Mouse (Mus musculus) lung, adult 2 months (tissue): ENCODE data around the gene Syne3.

Experiments
- CTCF ChIP-seq: fragments of 200-500 bp; IDR thresholded peaks from 2 replicates; pipeline ENCODE4 v1.5.1; 2011; ENCODE audit warnings: mild to moderate bottlenecking, low read length, control low read depth; ENCODE audit not compliant: insufficient read depth
- POLR2A ChIP-seq: fragments of 200-500 bp; IDR thresholded peaks from 2 replicates; pipeline ENCODE4 v1.6.1; 2011; ENCODE audit warnings: low read depth, mild to moderate bottlenecking, control low read depth, low read length, borderline replicate concordance; ENCODE audit errors: extremely low read depth

DNA sequence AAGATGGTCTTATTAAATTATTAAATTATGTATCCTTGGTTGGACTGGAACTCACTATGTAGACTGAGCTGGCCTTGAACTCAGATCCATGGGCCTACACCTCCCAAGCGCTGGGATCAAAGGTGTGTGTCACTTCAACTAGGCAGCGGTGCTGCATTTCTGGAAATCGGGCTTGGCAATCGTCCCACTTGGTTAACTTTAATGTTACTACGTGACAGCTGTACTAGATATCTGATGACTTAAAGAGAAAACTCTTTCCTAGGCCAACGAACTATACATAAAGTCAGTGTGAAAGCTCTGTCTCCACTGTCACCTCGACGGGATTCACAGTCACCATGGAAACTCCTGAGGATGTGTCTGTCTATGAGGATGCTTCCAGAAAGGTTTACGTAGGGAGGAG lies 20.3 kb upstream of the Syne3 start:
- TF ChIP-seq CTCF (no peak), POLR2A (no peak)
